ENCODE assay signal across 9 mouse cellular contexts in genomic region chr3:109010489-109011260, GRCm38 (mm10). TPM values are rescaled to one million over a fixed set of nuclear protein-coding genes. Genes with fewer than 3 reads are reported as not detected.
DNase-seq lines count a peak whose midpoint lies in the region; ATAC-seq and TF ChIP-seq lines count a peak whose summit lies in the region.
"Had no signal": no experiment of that assay in that cellular context is flagged by ENCODE, and none has a peak within 500 bp of the region (broad histone marks: within the 10 kb centered on the region; RNA-seq: fewer than 3 reads in every experiment).

No protein-coding gene starts in this region.

- DNase-seq in gastrocnemius, adult 2 months: peak; percentile 40
- no peak for DNase-seq in gastrocnemius, postnatal 4 days (ENCODE audit: low spot score in 2 of 2)
- DNase-seq in urinary bladder, postnatal 36 days (ENCODE audit: low spot score in 2 of 2): peak; percentile 30 to 60
- no peak for DNase-seq in urinary bladder, postnatal 10 days (ENCODE audit: low spot score)
- peak; percentile 51 for DNase-seq in kidney, postnatal 14 days
- DNase-seq in right cerebral cortex, postnatal 25 days: no peak
- no peak for DNase-seq in left cerebral cortex, adult 8-10 months (ENCODE audit: low spot score in 2 of 2)

- ATAC-seq in activated CD4-positive, CD25-positive, alpha-beta regulatory T cell, adult 4 months: no peak

- intact Hi-C loops in gastrocnemius, adult 2 months (cut with DNase I): no loop called here

- no peak overlapping the region for H3K4me3 ChIP-seq in gastrocnemius, adult 2 months
- H3K4me3 ChIP-seq: midbrain, embryonic 12.5 days had no signal

- H3K27ac ChIP-seq in gastrocnemius, adult 2 months: peak overlapping the region; percentile 64
- H3K27ac ChIP-seq: midbrain, embryonic 12.5 days had no signal

- TF ChIP-seq CTCF in gastrocnemius, adult 2 months (IDR thresholded peaks at IDR 0.05): no peak

RNA-seq across cellular contexts. Expression of gene Fam102b, which starts 16.7 kb away (rescaled TPM):
- total RNA-seq in gastrocnemius, adult 2 months (2021): 1 to 10 TPM; 6.2 to 8.0 TPM
- total RNA-seq in gastrocnemius, postnatal 4 days (2021): 10 to 100 TPM; 27.6 to 30.9 TPM
- total RNA-seq in left cerebral cortex, adult 8-10 months (2022): 10 to 100 TPM; 39.1 to 42.0 (median 40.4) TPM
- 1 to 10 TPM; 3.2 to 4.4 TPM for polyA plus RNA-seq in activated CD4-positive, CD25-positive, alpha-beta regulatory T cell, adult 4 months (2017; shearing (Covaris generic))

Comparison
In these comparisons a context has a peak if more than half of its experiments do, and no peak if none do; other contexts are left out.
1. DNase-seq: peak in gastrocnemius, adult 2 months (single experiment), urinary bladder, postnatal 36 days (2 of 2) and kidney, postnatal 14 days (single experiment); none in gastrocnemius, postnatal 4 days (0 of 2), urinary bladder, postnatal 10 days (single experiment), right cerebral cortex, postnatal 25 days (single experiment) and left cerebral cortex, adult 8-10 months (0 of 2).